Mouse (Mus musculus) neutrophil, adult 65 days (primary cell): ENCODE results near the gene Mfsd5. TPM values are rescaled to one million over a fixed set of nuclear protein-coding genes. Genes with fewer than 3 reads are reported as not detected.

Experiments
- total RNA-seq: library from RNA; stranded (reverse); gene quantifications from 2 replicates; pipeline ENCODE4 v1.2.4, GENCODE M21; 2023

Gene Mfsd5
- total RNA-seq, result 31.4 and 34.2 TPM in 2 replicates

GRCm38 (mm10) chr15:102279092-102279782 is at the start of gene Mfsd5:
TSS of gene Mfsd5 (plus strand) at chr15:102279454.

GRCm38 (mm10) chr15:102231748-102232147 is 47.5 kb upstream of the Mfsd5 start, which contains the start of gene Itgb7:
TSS of gene Itgb7 (minus strand) at chr15:102231944.

GRCm38 (mm10) chr15:102257202-102258075 is 21.8 kb upstream of the Mfsd5 start, which contains the start of gene Rarg:
TSS of gene Rarg (minus strand) at chr15:102257517.

GRCm38 (mm10) chr15:102270274-102270960 is 8.8 kb upstream of the Mfsd5 start, which contains the start of gene Gm9918:
TSS of gene Gm9918 (plus strand) at chr15:102270563.

GRCm38 (mm10) chr15:102295633-102296367 is 16.5 kb downstream of the Mfsd5 start, which contains the start of gene Espl1:
TSS of gene Espl1 (plus strand) at chr15:102296266.

GRCm38 (mm10) chr15:102326022-102326576 is 46.8 kb downstream of the Mfsd5 start, which contains the start of gene Pfdn5:
TSS of gene Pfdn5 (plus strand) at chr15:102326116.

Other genes starting within 250 kb of the Mfsd5 start
- gene Eif4b, start 205.7 kb upstream of the Mfsd5 start, total RNA-seq, result 102 and 140 TPM in 2 replicates
- 0.98 and 4.1 TPM in 2 replicates for gene Tns2, start 179.0 kb upstream of the Mfsd5 start, total RNA-seq
- 30.6 and 44.9 TPM in 2 replicates for gene Spryd3, start 143.2 kb upstream of the Mfsd5 start, total RNA-seq
- 0.48 TPM in 1 of 2 replicates, not detected in the other for gene Igfbp6, start 135.1 kb upstream of the Mfsd5 start, total RNA-seq
- gene Soat2, start 128.9 kb upstream of the Mfsd5 start, total RNA-seq, result 2.3 and 2.9 TPM in 2 replicates
- gene Zfp740, start 76.2 kb upstream of the Mfsd5 start, total RNA-seq, result 75.2 and 102 TPM in 2 replicates
- gene Csad, start 74.7 kb upstream of the Mfsd5 start, total RNA-seq, result 21.5 and 30.3 TPM in 2 replicates
- gene Itgb7, start 47.5 kb upstream of the Mfsd5 start, total RNA-seq, result 198 and 201 TPM in 2 replicates
- 32.5 and 34.1 TPM in 2 replicates for gene Rarg, start 21.9 kb upstream of the Mfsd5 start, total RNA-seq
- gene Gm9918, start 8.9 kb upstream of the Mfsd5 start, total RNA-seq, result not detected in 2 replicates
- gene Espl1, start 16.8 kb downstream of the Mfsd5 start, total RNA-seq, result 31.1 and 43.9 TPM in 2 replicates
- gene Pfdn5, start 46.7 kb downstream of the Mfsd5 start, total RNA-seq, result 259 and 280 TPM in 2 replicates
- 31.4 and 36.0 TPM in 2 replicates for gene Myg1, start 52.3 kb downstream of the Mfsd5 start, total RNA-seq
- gene Aaas, start 71.3 kb downstream of the Mfsd5 start, total RNA-seq, result 16.5 and 25.4 TPM in 2 replicates
- 0.27 TPM in 1 of 2 replicates, not detected in the other for gene Sp7, start 87.7 kb downstream of the Mfsd5 start, total RNA-seq
- gene Sp1, start 126.7 kb downstream of the Mfsd5 start, total RNA-seq, result 125 and 138 TPM in 2 replicates
- 0.48 TPM in 1 of 2 replicates, not detected in the other for gene Amhr2, start 165.9 kb downstream of the Mfsd5 start, total RNA-seq
- 422 and 441 TPM in 2 replicates for gene Prr13, start 179.6 kb downstream of the Mfsd5 start, total RNA-seq
- gene Pcbp2, start 191.1 kb downstream of the Mfsd5 start, total RNA-seq, result 501 and 530 TPM in 2 replicates
- gene Gm10337, start 224.3 kb downstream of the Mfsd5 start, total RNA-seq, result 11.3 TPM in 1 of 2 replicates, not detected in the other
- 0.22 and 0.23 TPM in 2 replicates for gene Map3k12, start 237.6 kb downstream of the Mfsd5 start, total RNA-seq
- gene Tarbp2, start 238.7 kb downstream of the Mfsd5 start, total RNA-seq, result 12.6 and 21.3 TPM in 2 replicates
- 3.7 and 6.9 TPM in 2 replicates for gene Npff, start 245.5 kb downstream of the Mfsd5 start, total RNA-seq